Comparison of ENCODE assay signal across 14 mouse cellular contexts in genomic region chr3:101795387-101796039, GRCm38 (mm10). TPM values are rescaled to one million over a fixed set of nuclear protein-coding genes. Genes with fewer than 3 reads are reported as not detected.
DNase-seq lines count a peak whose midpoint lies in the region; ATAC-seq and TF ChIP-seq lines count a peak whose summit lies in the region.
"Had no signal": no experiment of that assay in that cellular context is flagged by ENCODE, and none has a peak within 500 bp of the region (broad histone marks: within the 10 kb centered on the region; RNA-seq: fewer than 3 reads in every experiment).

No protein-coding gene starts in this region.

- intact Hi-C loops in gastrocnemius, adult 2 months (cut with DNase I) = no loop called here

- no peak overlapping the region for H3K27ac ChIP-seq in gastrocnemius, adult 2 months
- H3K27ac ChIP-seq: embryonic facial prominence, embryonic 15.5 days; forebrain, embryonic 15.5 days had no signal

- H3K4me3 ChIP-seq in gastrocnemius, adult 2 months = no peak overlapping the region
- H3K4me3 ChIP-seq: embryonic facial prominence, embryonic 15.5 days; forebrain, embryonic 15.5 days; megakaryocyte, embryonic 14.5 days had no signal

- peak; percentile 13; the same call in 1 of the 2 replicates for TF ChIP-seq CTCF in gastrocnemius, adult 2 months (IDR thresholded peaks at IDR 0.05)

- ATAC-seq in megakaryocyte progenitor cell, adult 5-6 weeks (replicated peaks; ENCODE audit: poor library complexity) = no peak
- ATAC-seq: inflammation-experienced regulatory T-cells, adult 6 months had no signal

- no peak for DNase-seq in gastrocnemius, adult 2 months
- DNase-seq in gastrocnemius, postnatal 4 days (ENCODE audit: low spot score in 2 of 2) = no peak
- DNase-seq in kidney, postnatal 10 days = peak; percentile 45
- DNase-seq in kidney, adult 11 months = no peak
- DNase-seq in thymus, postnatal 4 days = peak; percentile 66
- no peak for DNase-seq in thymus, postnatal 36 days
- DNase-seq in gastrocnemius, postnatal 10 days = no peak
- DNase-seq: right cerebral cortex, postnatal 4 days had no signal

RNA-seq across cellular contexts. Expression of gene Mab21l3, which starts 53.2 kb away (rescaled TPM):
- not detected for total RNA-seq in gastrocnemius, adult 2 months (2021)
- total RNA-seq in gastrocnemius, postnatal 4 days (2021) = under 1 TPM; 0.12 to 0.16 TPM
- not detected in 2 replicates for total RNA-seq in megakaryocyte progenitor cell, adult 5-6 weeks (2015)
- not detected in 2 replicates for total RNA-seq in megakaryocyte progenitor cell, adult 5-6 weeks (2017)
- under 1 TPM in 1 of 2 experiments, not detected in 1; 0.09 TPM for total RNA-seq in gastrocnemius, postnatal 10 days (2021)
- total RNA-seq: neutrophil, adult 5-6 weeks had no signal

Comparison
In these comparisons a context has a peak if more than half of its experiments do, and no peak if none do; other contexts are left out.
1. DNase-seq: peak in kidney, postnatal 10 days (single experiment) and thymus, postnatal 4 days (single experiment); none in gastrocnemius, adult 2 months (single experiment), gastrocnemius, postnatal 4 days (0 of 2), kidney, adult 11 months (single experiment), thymus, postnatal 36 days (0 of 2) and gastrocnemius, postnatal 10 days (single experiment).